Mouse (Mus musculus) adrenal gland, postnatal 25 days (tissue): ENCODE measurements around the gene Pm20d2. TPM values are rescaled to one million over a fixed set of nuclear protein-coding genes. Genes with fewer than 3 reads are reported as not detected.

Source experiments
- total RNA-seq: library from RNA; stranded (reverse); gene quantifications from 2 replicates; pipeline ENCODE4 v1.2.3, GENCODE M21; 2021

The Pm20d2 gene
- total RNA-seq, 1 experiment from 2014 or later, result 82.7 TPM

Other genes with a start within 250 kb of the Pm20d2 start
- 2.4 and 4.8 TPM in 2 replicates for gene Ankrd6, start 238.9 kb downstream of the Pm20d2 start, total RNA-seq
- gene Rragd, start 206.7 kb downstream of the Pm20d2 start, total RNA-seq, result 7.3 and 10.8 TPM in 2 replicates
- gene Ube2j1, start 158.3 kb downstream of the Pm20d2 start, total RNA-seq, result 59.8 and 61.4 TPM in 2 replicates
- 0.27 TPM in 1 of 2 replicates, not detected in the other for gene Gabrr2, start 126.7 kb downstream of the Pm20d2 start, total RNA-seq
- not detected in 2 replicates for gene Gabrr1, start 57.2 kb downstream of the Pm20d2 start, total RNA-seq
- gene Srsf12, start 19.3 kb upstream of the Pm20d2 start, total RNA-seq, result 0.94 TPM in 1 of 2 replicates, not detected in the other
- 166 and 180 TPM in 2 replicates for gene Pnrc1, start 100.4 kb upstream of the Pm20d2 start, total RNA-seq
- 29.7 and 35.1 TPM in 2 replicates for gene Rngtt, start 120.6 kb upstream of the Pm20d2 start, total RNA-seq